Mouse (Mus musculus): ENCODE data around the gene Vsx1. TPM values are rescaled to one million over a fixed set of nuclear protein-coding genes. Genes with fewer than 3 reads are reported as not detected.

Vsx1 gene
- total and polyA plus RNA-seq, 3 experiments, result not detected

- no peak overlapping the region for H3K4me2 ChIP-seq (ENCODE audit: insufficient read depth, low read depth, poor library complexity, severe bottlenecking)
- H3K9ac ChIP-seq (ENCODE audit: insufficient read depth, low read depth), result no peak overlapping the region
- no peak for TF ChIP-seq KAT2A (IDR thresholded peaks at IDR 0.05; ENCODE audit: insufficient replicate concordance, low read length)
- no peak for TF ChIP-seq POLR2A (IDR thresholded peaks at IDR 0.05; ENCODE audit: low read depth, low read length)
- TF ChIP-seq UBTF (IDR thresholded peaks at IDR 0.05; ENCODE audit: low read depth, low read length), result no peak
- TF ChIP-seq TBP (conservative IDR thresholded peaks at IDR 0.05; ENCODE audit: low read depth, low read length), result no peak
- TF ChIP-seq GABPA (IDR thresholded peaks at IDR 0.05; ENCODE audit: insufficient replicate concordance, low read depth, low read length), result no peak
- TF ChIP-seq ETS1 (conservative IDR thresholded peaks at IDR 0.05; ENCODE audit: low read depth, low read length), result no peak
- no peak for TF ChIP-seq MXI1 (IDR thresholded peaks at IDR 0.05; ENCODE audit: low read depth, low read length)
- no peak for TF ChIP-seq MAFK (IDR thresholded peaks at IDR 0.05; ENCODE audit: insufficient replicate concordance, low read length)
- TF ChIP-seq EP300 (IDR thresholded peaks at IDR 0.05; ENCODE audit: low read length), result no peak
- peak in 1 of 2 experiments; percentile 16; a peak in 1 of 4 replicates for TF ChIP-seq CTCF (conservative IDR thresholded peaks at IDR 0.05 in 1 of 2, IDR thresholded peaks at IDR 0.05 in 1 of 2; ENCODE audit: low read depth in 2 of 2, low read length in 2 of 2)
- TF ChIP-seq SMC3 (IDR thresholded peaks at IDR 0.05; ENCODE audit: low read depth, low read length), result peak; percentile 21; the same call in 1 of the 2 replicates
- TF ChIP-seq E2F4 (IDR thresholded peaks at IDR 0.05; ENCODE audit: insufficient replicate concordance, low read depth, low read length), result no peak
- no peak for TF ChIP-seq ZKSCAN1 (IDR thresholded peaks at IDR 0.05; ENCODE audit: borderline replicate concordance, low read depth, low read length)
- no peak for TF ChIP-seq USF1 (IDR thresholded peaks at IDR 0.05; ENCODE audit: low read depth, low read length)
- no peak overlapping the region for H3K4me3 ChIP-seq (replicated peaks in 1 of 3; ENCODE audit: low read depth in 2 of 3, low read length in 2 of 3, poor library complexity in 1 of 3)
- peaks cover 5% of the 10 kb centered on the region for H3K27me3 ChIP-seq (replicated peaks)
- DNase-seq (ENCODE audit: extremely low read depth), result no peak
- peaks cover 0 to 5% of the 10 kb centered on the region in 2 experiments; a peak in 1 of 4 replicates for H3K4me1 ChIP-seq (ENCODE audit: control insufficient read depth in 1 of 2, insufficient read depth in 2 of 2)
- dilution Hi-C loops (cut with MboI; ENCODE audit: extremely low pct_ligation_motif_present, extremely low pct_unique_long_range_greater_than_20kb, low sequenced_read_pairs), result no loop called here
- in situ Hi-C loops (cut with MboI; ENCODE audit: low pct_ligation_motif_present, low pct_unique_long_range_greater_than_20kb, low sequenced_read_pairs), result no loop called here
- H3K36me3 ChIP-seq (replicated peaks in 1 of 2; ENCODE audit: control insufficient read depth in 1 of 2, insufficient read depth in 1 of 2, low read length in 1 of 2), result no peaks in the 10 kb centered on the region
- no peaks in the 10 kb centered on the region for H3K9me3 ChIP-seq (replicated peaks; ENCODE audit: low read length)
- no peak overlapping the region for H3K27ac ChIP-seq (ENCODE audit: insufficient read depth, low read depth)
- H3K79me2 ChIP-seq (replicated peaks; ENCODE audit: control insufficient read depth, extremely low read depth, insufficient read depth, poor library complexity, severe bottlenecking), result no peaks in the 10 kb centered on the region
Measured at GRCm38 (mm10) chr2:150735756-150736576, 46.8 kb upstream of the Vsx1 start.

GRCm38 (mm10) chr2:150712167-150712674 lies 23.1 kb upstream of the Vsx1 start:
- Histone ChIP-seq H3K9me3 (replicated peaks; ENCODE audit: low read length) (no peaks in the 10 kb centered on the region), H3K4me1 (ENCODE audit: control insufficient read depth in 1 of 2, insufficient read depth in 2 of 2) (no peaks in the 10 kb centered on the region), H3K27ac (ENCODE audit: insufficient read depth, low read depth) (no peak overlapping the region), H3K4me3 (replicated peaks in 1 of 3; ENCODE audit: low read depth in 2 of 3, low read length in 2 of 3, poor library complexity in 1 of 3) (no peak overlapping the region), H3K27me3 (replicated peaks) (peaks cover 60% of the 10 kb centered on the region), H3K36me3 (replicated peaks in 1 of 2; ENCODE audit: control insufficient read depth in 1 of 2, insufficient read depth in 1 of 2, low read length in 1 of 2) (no peaks in the 10 kb centered on the region), H3K9ac (ENCODE audit: insufficient read depth, low read depth) (no peak overlapping the region), H3K4me2 (ENCODE audit: insufficient read depth, low read depth, poor library complexity, severe bottlenecking) (no peak overlapping the region), H3K79me2 (replicated peaks; ENCODE audit: control insufficient read depth, extremely low read depth, insufficient read depth, poor library complexity, severe bottlenecking) (no peaks in the 10 kb centered on the region)
- in situ Hi-C loops (cut with MboI; ENCODE audit: low pct_ligation_motif_present, low pct_unique_long_range_greater_than_20kb, low sequenced_read_pairs) (no loop called here), dilution Hi-C loops (cut with MboI; ENCODE audit: extremely low pct_ligation_motif_present, extremely low pct_unique_long_range_greater_than_20kb, low sequenced_read_pairs) (no loop called here)
- TF ChIP-seq MXI1 (IDR thresholded peaks at IDR 0.05; ENCODE audit: low read depth, low read length), result no peak
- DNase-seq (ENCODE audit: extremely low read depth), result no peak
